Mouse (Mus musculus): ENCODE measurements around the gene Gprin1.

DNA sequence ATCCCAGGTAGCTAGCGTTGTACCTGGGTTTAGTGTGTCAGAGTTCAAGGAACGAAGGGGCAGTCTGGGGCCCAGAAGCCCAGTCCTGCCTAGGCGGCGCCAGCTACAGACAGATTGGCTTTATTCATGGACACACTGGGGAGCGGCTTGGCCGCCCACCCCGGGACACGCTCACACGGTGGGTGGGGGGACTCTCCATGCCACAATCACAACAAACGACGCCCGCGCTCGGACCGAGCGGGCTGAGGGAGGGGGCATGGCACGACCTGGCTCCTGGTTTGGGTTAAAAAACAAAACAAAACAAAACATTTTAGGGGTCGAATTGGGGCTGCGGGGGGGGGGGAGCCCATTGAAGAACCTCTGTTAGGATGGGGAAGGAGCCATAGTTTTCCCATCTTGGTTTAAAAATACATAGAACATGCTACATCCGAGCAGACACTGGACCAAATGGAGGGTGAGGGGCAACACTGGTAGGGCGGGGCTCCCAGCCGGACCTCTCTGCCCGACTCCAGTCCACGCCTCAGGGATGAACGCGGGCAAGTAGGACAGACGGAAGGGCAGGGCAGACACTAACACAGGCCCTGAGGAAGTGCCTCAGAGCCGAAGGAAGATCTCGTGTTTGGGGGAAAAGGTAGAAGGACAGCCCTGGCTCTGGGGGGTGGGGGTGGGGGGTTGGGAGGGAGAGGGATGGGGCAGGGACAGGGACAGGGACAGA, 9.2 kb upstream of the Gprin1 start:
- TF ChIP-seq CTCF (IDR thresholded peaks at IDR 0.05; ENCODE audit: low read depth, low read length) (no peak), POLR2A (IDR thresholded peaks at IDR 0.05; ENCODE audit: borderline replicate concordance, low read depth, low read length) (no peak)

All from bone marrow macrophage, adult 2 months (primary cell).